Mouse (Mus musculus) limb, embryonic 14.5 days (tissue): ENCODE results near the gene Zbtb16. TPM values are rescaled to one million over a fixed set of nuclear protein-coding genes. Genes with fewer than 3 reads are reported as not detected.
A peak's percentile ranks its signal among the peaks of the same experiment; 100 is the strongest.

Source experiments
- ATAC-seq: fragments of 200-750 bp; cut with Nextera tagmentation; 2 replicates; pipeline ENCODE4 v1.8.0; 2017; ENCODE audit warnings: low read depth, moderate number of reproducible peaks, moderate TSS enrichment; ENCODE audit not compliant: low FRiP score
- DNase-seq: peaks from one replicate; pipeline ENCODE4 v3.0.0-alpha.2; 2015; ENCODE audit warnings: low spot score
- H3K27ac ChIP-seq: fragments of 300-500 bp; sonication (generic); replicated peaks from 2 replicates; pipeline ENCODE4 v1.5.1; 2014; ENCODE audit warnings: low read depth, mild to moderate bottlenecking, low read length, moderate library complexity, mixed read lengths
- H3K27me3 ChIP-seq: fragments of 300-500 bp; sonication (generic); 2 replicates; pipeline ENCODE4 v1.6.1; 2014; ENCODE audit warnings: low read length, mixed read lengths; ENCODE audit not compliant: control insufficient read depth, insufficient read depth
- H3K36me3 ChIP-seq: fragments of 300-500 bp; sonication (generic); 2 replicates; pipeline ENCODE4 v1.6.1; 2014; ENCODE audit warnings: mild to moderate bottlenecking, low read length, moderate library complexity, mixed read lengths; ENCODE audit not compliant: control insufficient read depth, insufficient read depth
- H3K4me1 ChIP-seq: fragments of 300-500 bp; sonication (generic); 2 replicates; pipeline ENCODE4 v1.6.1; 2014; ENCODE audit warnings: antibody characterized with exemption, low read length, mixed read lengths; ENCODE audit not compliant: control insufficient read depth, insufficient read depth
- H3K4me2 ChIP-seq: fragments of 300-500 bp; sonication (generic); replicated peaks from 2 replicates; pipeline ENCODE4 v1.6.1; 2014; ENCODE audit warnings: low read depth, mild to moderate bottlenecking, low read length, moderate library complexity; ENCODE audit not compliant: severe bottlenecking
- H3K4me3 ChIP-seq: fragments of 300-500 bp; sonication (generic); replicated peaks from 2 replicates; pipeline ENCODE4 v1.5.1; 2014; ENCODE audit warnings: low read length
- H3K9ac ChIP-seq: fragments of 300-500 bp; sonication (generic); 2 replicates; pipeline ENCODE4 v1.6.1; 2014; ENCODE audit warnings: mild to moderate bottlenecking, low read depth, low read length, moderate library complexity; ENCODE audit not compliant: severe bottlenecking
- H3K9me3 ChIP-seq: fragments of 300-500 bp; sonication (generic); 2 replicates; pipeline ENCODE4 v1.6.1; 2016; ENCODE audit warnings: low read length; ENCODE audit not compliant: control insufficient read depth
- POLR2A ChIP-seq: fragments of 200-500 bp; IDR thresholded peaks from 2 replicates; pipeline ENCODE4 v1.8.0; 2012; ENCODE audit warnings: inconsistent platforms, mild to moderate bottlenecking, moderate library complexity, borderline replicate concordance; ENCODE audit not compliant: insufficient read depth, insufficient read length; ENCODE audit errors: extremely low read depth
- WGBS: fragments of 180-500 bp; shearing (Covaris S2); extraction: QIAGEN DNeasy Blood & Tissue Kit; methylation state at CpG from one replicate; pipeline ENCODE4 v1.1.7; 2014; 5-methylcytosine and 5-hydroxymethylcytosine counted together
- polyA plus RNA-seq, 2 experiments: library from polyadenylated mRNA; depleted of rRNA in 1 of 2; stranded (reverse) in 1 of 2; unstranded in 1 of 2; fragments of >200 nt; fragmentation: Nextera tagmentation in 1 of 2; extraction: Ambion mirVana in 1 of 2; gene quantifications; 2 replicates each; pipeline versions ENCODE4 v1.2.1 to v1.2.3; 2012 to 2014

The Zbtb16 gene
- polyA plus RNA-seq, 2 experiments, result 0.91 to 1.9 TPM

DNA sequence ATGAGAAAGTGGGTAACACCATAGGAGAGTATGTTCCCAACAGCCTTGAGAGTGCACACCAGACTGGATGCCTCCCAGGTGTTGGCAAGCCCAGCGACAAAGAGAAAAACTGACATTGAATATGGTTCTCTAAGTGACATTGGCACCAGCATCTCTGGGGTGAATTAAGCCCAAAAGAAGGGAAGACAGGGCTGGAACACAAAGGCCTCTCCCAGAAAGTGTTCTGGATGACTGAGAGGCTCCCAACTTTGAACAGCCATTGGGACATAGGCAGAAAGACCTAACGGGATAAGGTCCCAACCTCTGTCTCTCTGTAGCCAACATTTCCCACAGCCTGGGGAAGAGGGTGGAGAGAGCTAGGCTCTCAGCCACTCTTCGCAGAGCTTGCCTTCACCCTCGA, 2.0 kb downstream of the Zbtb16 start:
- no peak overlapping the region for H3K9ac ChIP-seq
- DNase-seq, result no peak
- no peak overlapping the region for H3K27ac ChIP-seq
- TF ChIP-seq POLR2A, result no peak
- 22% methylated on average over 4 of the region's 4 CpGs for WGBS
- peaks cover 70% of the 10 kb centered on the region for H3K27me3 ChIP-seq
- no peak for ATAC-seq
- no peaks in the 10 kb centered on the region for H3K36me3 ChIP-seq
- peaks cover 20% of the 10 kb centered on the region for H3K4me1 ChIP-seq
- H3K4me3 ChIP-seq, result peak overlapping the region; percentile 55; the same call in 1 of the 2 replicates
- no peaks in the 10 kb centered on the region; the same call in 1 of the 2 replicates for H3K9me3 ChIP-seq
- 0 out of 2 replicates have a peak overlapping the region, but pooled peaks have one; percentile 97 for H3K4me2 ChIP-seq

DNA sequence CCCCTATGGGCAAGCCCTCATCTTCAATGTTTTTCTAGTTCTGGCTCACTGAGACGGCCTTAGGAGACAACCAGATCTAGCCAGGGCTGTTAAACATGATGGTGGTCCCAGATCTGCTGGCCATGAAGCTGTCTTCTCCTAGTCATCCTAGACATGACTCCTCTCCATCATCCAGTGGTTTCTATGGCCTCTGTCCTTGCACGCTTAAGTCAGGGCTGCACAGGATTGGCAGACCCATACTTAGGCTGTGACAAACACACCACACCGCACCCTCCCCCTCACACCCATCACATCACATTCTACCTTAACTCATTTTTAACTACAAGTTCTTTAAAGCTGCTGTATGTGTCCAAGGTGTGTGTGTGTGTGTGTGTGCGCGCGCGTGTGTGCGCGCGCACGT, 2.5 kb downstream of the Zbtb16 start:
- Histone ChIP-seq H3K36me3 (no peaks in the 10 kb centered on the region), H3K9ac (no peak overlapping the region), H3K27me3 (peaks cover 66% of the 10 kb centered on the region), H3K4me1 (peaks cover 17% of the 10 kb centered on the region), H3K4me3 (no peak overlapping the region), H3K4me2 (no peak overlapping the region), H3K9me3 (no peaks in the 10 kb centered on the region; the same call in 1 of the 2 replicates), H3K27ac (no peak overlapping the region)
- no peak for TF ChIP-seq POLR2A
- ATAC-seq (no peak), DNase-seq (no peak)
- WGBS, result 89% methylated on average over 11 of the region's 11 CpGs

DNA sequence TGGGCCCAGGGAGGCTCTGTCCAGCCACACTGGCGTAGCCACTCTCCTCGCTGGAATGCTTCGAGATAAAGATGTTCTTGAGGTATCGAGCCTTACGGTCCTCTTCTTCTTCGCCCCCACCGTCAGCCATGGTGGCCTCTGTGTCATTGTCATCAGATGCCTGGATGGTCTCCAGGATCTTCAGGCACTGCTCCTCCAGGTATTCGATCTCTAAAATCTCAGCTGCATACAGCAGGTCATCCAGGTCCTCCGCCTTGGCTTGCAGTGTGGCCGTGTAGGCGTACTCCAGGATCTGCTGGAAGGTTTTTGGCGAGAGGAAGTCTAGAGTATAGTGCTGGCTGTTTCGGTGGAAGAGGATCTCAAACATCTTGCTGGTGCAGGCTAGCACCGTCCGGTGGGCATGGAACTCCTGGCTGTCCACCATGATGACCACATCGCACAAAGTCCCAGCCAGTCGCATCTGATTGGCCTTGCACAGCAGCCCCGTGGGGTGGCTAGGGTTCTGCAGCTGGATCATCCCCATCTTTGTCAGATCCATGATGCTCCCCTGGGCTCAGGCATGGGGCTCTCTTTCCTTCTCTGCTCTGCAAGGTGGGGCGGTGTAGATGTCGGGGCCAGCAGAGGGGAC, 3.4 kb downstream of the Zbtb16 start:
- Histone ChIP-seq H3K4me3 (no peak overlapping the region), H3K4me1 (peaks cover 16% of the 10 kb centered on the region), H3K9me3 (no peaks in the 10 kb centered on the region; the same call in 1 of the 2 replicates), H3K36me3 (no peaks in the 10 kb centered on the region), H3K9ac (no peak overlapping the region), H3K4me2 (no peak overlapping the region), H3K27me3 (peaks cover 62% of the 10 kb centered on the region), H3K27ac (no peak overlapping the region)
- DNase-seq (no peak), ATAC-seq (no peak)
- TF ChIP-seq POLR2A, result no peak
- WGBS, result 94% methylated on average over 20 of the region's 20 CpGs

DNA sequence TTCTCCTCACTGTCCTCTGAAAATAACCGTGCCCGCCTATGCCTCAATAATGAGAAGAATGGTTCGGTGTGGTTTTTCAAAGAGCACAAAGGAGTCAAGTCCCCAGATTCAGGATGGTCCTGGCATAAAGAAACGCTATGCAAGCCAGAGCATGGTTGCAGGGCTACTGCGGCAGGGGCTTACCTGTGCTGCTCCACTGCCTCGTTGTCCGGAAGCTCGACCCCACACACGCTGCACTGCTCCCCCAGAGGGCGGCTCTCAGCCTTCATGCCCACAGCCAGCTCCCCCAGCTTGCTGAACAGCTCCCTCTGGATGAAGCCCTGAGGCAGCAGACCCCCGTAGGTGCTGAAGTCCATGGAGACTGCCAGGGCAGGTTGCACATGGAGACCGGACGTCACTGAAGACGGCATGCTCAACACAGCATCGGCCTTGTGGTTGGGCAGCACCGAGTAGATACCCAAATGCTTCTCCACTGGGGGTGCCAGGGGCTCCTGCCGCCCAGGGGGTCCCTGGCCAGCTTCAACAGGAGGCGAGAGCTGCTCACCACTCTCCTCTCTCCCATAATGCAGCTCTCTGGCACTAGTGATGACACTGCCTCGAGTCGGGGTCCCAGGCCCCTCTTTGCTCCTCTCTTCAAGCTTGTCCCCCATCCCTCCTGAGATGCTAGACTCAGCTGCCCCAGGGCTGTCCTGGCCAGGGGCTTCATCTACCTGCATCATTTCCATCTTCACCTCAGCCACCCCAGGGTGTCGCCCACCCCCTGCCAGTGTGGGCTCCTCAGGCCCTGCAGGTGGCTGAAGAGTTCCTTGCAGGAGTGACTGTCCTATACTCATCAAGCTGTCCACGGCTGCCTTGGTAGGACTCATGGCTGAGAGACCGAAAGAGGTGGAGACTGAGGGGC, 4.2 kb downstream of the Zbtb16 start:
- H3K4me1 ChIP-seq, result peaks cover 14% of the 10 kb centered on the region

DNA sequence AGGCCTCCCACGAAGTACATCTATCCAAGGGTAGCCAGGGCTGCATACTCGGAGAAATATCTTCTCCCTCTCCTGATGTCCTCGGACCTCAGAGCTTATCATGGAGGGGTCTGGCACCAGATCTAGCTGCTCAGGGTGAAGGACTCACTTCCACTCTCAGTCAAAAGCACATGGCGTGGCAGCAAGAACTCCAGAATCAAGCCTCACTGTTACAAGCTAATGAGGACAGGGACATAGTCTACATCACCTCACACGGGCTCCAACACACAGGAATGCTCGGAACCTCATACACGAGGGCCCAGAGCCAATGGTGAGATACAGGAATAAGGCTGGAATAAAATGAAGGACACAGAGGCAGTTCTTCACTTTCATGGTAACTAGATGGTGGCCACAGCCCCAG, 7.2 kb downstream of the Zbtb16 start:
- no peak overlapping the region for H3K27ac ChIP-seq
- TF ChIP-seq POLR2A, result no peak
- H3K9me3 ChIP-seq, result no peaks in the 10 kb centered on the region; the same call in 1 of the 2 replicates
- H3K27me3 ChIP-seq, result peaks cover 27% of the 10 kb centered on the region
- no peak for DNase-seq
- no peak overlapping the region for H3K4me3 ChIP-seq
- no peak overlapping the region for H3K9ac ChIP-seq
- H3K4me1 ChIP-seq, result peaks cover 4% of the 10 kb centered on the region; the same call in 1 of the 2 replicates
- no peak overlapping the region for H3K4me2 ChIP-seq
- WGBS, result 81% methylated on average over 7 of the region's 7 CpGs
- no peaks in the 10 kb centered on the region for H3K36me3 ChIP-seq
- no peak for ATAC-seq

More for the DNA sequence above, 4.2 kb downstream of the Zbtb16 start:
- Histone ChIP-seq H3K9me3 (no peaks in the 10 kb centered on the region; the same call in 1 of the 2 replicates), H3K4me2 (no peak overlapping the region), H3K27me3 (peaks cover 55% of the 10 kb centered on the region), H3K4me3 (no peak overlapping the region), H3K9ac (no peak overlapping the region), H3K27ac (no peak overlapping the region), H3K36me3 (no peaks in the 10 kb centered on the region)
- WGBS, result 78% methylated on average over 20 of the region's 23 CpGs
- TF ChIP-seq POLR2A, result no peak
- DNase-seq (no peak), ATAC-seq (no peak)
